Mouse (Mus musculus): ENCODE measurements around the gene Commd1. TPM values are rescaled to one million over a fixed set of nuclear protein-coding genes. Genes with fewer than 3 reads are reported as not detected.

Commd1 gene
- polyA plus RNA-seq, 1 experiment from 2014 or later, result 294 TPM

DNA sequence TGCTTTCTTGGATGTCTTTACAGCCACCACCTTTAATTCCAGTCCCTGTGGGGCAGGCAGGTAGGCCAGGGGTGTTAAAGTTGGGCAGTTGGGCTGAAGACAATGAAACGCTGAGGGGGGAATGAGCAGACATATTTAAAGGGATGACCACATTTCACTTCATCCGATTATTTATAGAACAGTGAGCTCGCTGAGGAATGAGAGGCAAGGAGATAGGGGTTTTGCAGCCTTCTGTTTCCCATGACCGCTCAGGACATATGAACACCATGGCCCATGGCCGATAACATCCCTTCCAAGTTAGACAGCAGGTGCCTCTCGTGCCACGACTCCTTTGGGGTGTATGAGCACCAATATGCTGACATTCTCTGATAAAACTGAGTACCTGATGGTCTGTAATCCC lies 70.4 kb downstream of the Commd1 start:
- no peak for TF ChIP-seq CTCF (IDR thresholded peaks at IDR 0.05; ENCODE audit: low read depth)
- 94% methylated on average over 7 of the region's 7 CpGs for WGBS
- H3K9ac ChIP-seq (ENCODE audit: low read depth, low read length), result no peak overlapping the region
- no peak overlapping the region for H3K4me2 ChIP-seq (replicated peaks; ENCODE audit: low read depth)
- no peaks in the 10 kb centered on the region for H3K9me3 ChIP-seq (ENCODE audit: control insufficient read depth)
- H3K27me3 ChIP-seq (replicated peaks; ENCODE audit: control insufficient read depth, insufficient read depth, low read length), result no peaks in the 10 kb centered on the region
- no peak for ATAC-seq
- no peak overlapping the region for H3K4me3 ChIP-seq (ENCODE audit: low read depth, low read length)
- H3K27ac ChIP-seq (ENCODE audit: low read depth, low read length), result no peak overlapping the region
- H3K36me3 ChIP-seq (ENCODE audit: control insufficient read depth, insufficient read depth), result no peaks in the 10 kb centered on the region
- no peaks in the 10 kb centered on the region for H3K4me1 ChIP-seq (replicated peaks; ENCODE audit: control insufficient read depth, insufficient read depth, low read length)

GRCm38 (mm10) chr11:22906453-22906865 lies 75.7 kb downstream of the Commd1 start:
- H3K27ac ChIP-seq (ENCODE audit: low read depth, low read length), result 0 out of 2 replicates have a peak overlapping the region, but pooled peaks have one; percentile 16
- no peaks in the 10 kb centered on the region for H3K27me3 ChIP-seq (replicated peaks; ENCODE audit: control insufficient read depth, insufficient read depth, low read length)
- no peak overlapping the region for H3K4me3 ChIP-seq (ENCODE audit: low read depth, low read length)
- peak; percentile 72 for ATAC-seq
- no peak for TF ChIP-seq CTCF (IDR thresholded peaks at IDR 0.05; ENCODE audit: low read depth)
- H3K4me1 ChIP-seq (replicated peaks; ENCODE audit: control insufficient read depth, insufficient read depth, low read length), result no peaks in the 10 kb centered on the region
- H3K36me3 ChIP-seq (ENCODE audit: control insufficient read depth, insufficient read depth), result no peaks in the 10 kb centered on the region
- no peak overlapping the region for H3K4me2 ChIP-seq (replicated peaks; ENCODE audit: low read depth)
- H3K9me3 ChIP-seq (ENCODE audit: control insufficient read depth), result no peaks in the 10 kb centered on the region
- no peak overlapping the region for H3K9ac ChIP-seq (ENCODE audit: low read depth, low read length)

DNA sequence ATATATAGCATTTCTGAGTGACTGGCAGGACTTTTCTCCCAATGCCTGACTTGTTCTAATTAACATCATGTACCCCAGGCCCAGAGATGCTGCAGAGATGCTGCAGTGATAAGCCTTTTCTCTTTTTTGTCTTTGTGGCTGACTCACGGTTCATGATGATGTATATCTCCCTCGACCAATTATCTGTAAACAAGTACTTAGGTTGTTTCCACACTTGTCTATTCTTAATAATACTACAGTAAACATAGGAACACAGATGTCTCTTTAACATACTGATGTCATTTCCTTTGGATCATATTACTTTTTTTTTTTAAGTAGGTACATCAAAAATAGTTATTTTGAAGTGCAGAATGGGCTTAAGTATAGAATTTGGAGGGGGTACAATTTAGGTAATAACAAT lies 79.3 kb downstream of the Commd1 start:
- ATAC-seq, result no peak
- no peak overlapping the region for H3K9ac ChIP-seq (ENCODE audit: low read depth, low read length)
- no peak overlapping the region for H3K27ac ChIP-seq (ENCODE audit: low read depth, low read length)
- H3K4me3 ChIP-seq (ENCODE audit: low read depth, low read length), result no peak overlapping the region
- WGBS, result 50% methylated on average over 2 of the region's 2 CpGs
- no peaks in the 10 kb centered on the region for H3K4me1 ChIP-seq (replicated peaks; ENCODE audit: control insufficient read depth, insufficient read depth, low read length)
- H3K9me3 ChIP-seq (ENCODE audit: control insufficient read depth), result no peaks in the 10 kb centered on the region
- H3K27me3 ChIP-seq (replicated peaks; ENCODE audit: control insufficient read depth, insufficient read depth, low read length), result no peaks in the 10 kb centered on the region
- TF ChIP-seq CTCF (IDR thresholded peaks at IDR 0.05; ENCODE audit: low read depth), result no peak
- H3K4me2 ChIP-seq (replicated peaks; ENCODE audit: low read depth), result no peak overlapping the region
- 0 out of 2 replicates have a peak, but pooled peaks cover 4% of the 10 kb centered on the region for H3K36me3 ChIP-seq (ENCODE audit: control insufficient read depth, insufficient read depth)

- 0 out of 2 replicates have a peak, but pooled peaks cover 6% of the 10 kb centered on the region for H3K36me3 ChIP-seq (ENCODE audit: control insufficient read depth, insufficient read depth)
- no peak for ATAC-seq
- H3K27ac ChIP-seq (ENCODE audit: low read depth, low read length), result no peak overlapping the region
- no peak overlapping the region for H3K4me3 ChIP-seq (ENCODE audit: low read depth, low read length)
- H3K9me3 ChIP-seq (ENCODE audit: control insufficient read depth), result no peaks in the 10 kb centered on the region
- H3K9ac ChIP-seq (ENCODE audit: low read depth, low read length), result no peak overlapping the region
- H3K4me1 ChIP-seq (replicated peaks; ENCODE audit: control insufficient read depth, insufficient read depth, low read length), result no peaks in the 10 kb centered on the region
- TF ChIP-seq CTCF (IDR thresholded peaks at IDR 0.05; ENCODE audit: low read depth), result no peak
- WGBS, result 67% methylated on average over 3 of the region's 3 CpGs
- H3K4me2 ChIP-seq (replicated peaks; ENCODE audit: low read depth), result no peak overlapping the region
- no peaks in the 10 kb centered on the region for H3K27me3 ChIP-seq (replicated peaks; ENCODE audit: control insufficient read depth, insufficient read depth, low read length)
These were observed 82.1 kb downstream of the Commd1 start for GRCm38 (mm10) chr11:22900041-22900440.

- 87% methylated on average over 4 of the region's 4 CpGs for WGBS
- H3K36me3 ChIP-seq (ENCODE audit: control insufficient read depth, insufficient read depth), result 0 out of 2 replicates have a peak, but pooled peaks cover 6% of the 10 kb centered on the region
- no peaks in the 10 kb centered on the region for H3K9me3 ChIP-seq (ENCODE audit: control insufficient read depth)
- no peak overlapping the region for H3K9ac ChIP-seq (ENCODE audit: low read depth, low read length)
- H3K4me3 ChIP-seq (ENCODE audit: low read depth, low read length), result no peak overlapping the region
- no peaks in the 10 kb centered on the region for H3K27me3 ChIP-seq (replicated peaks; ENCODE audit: control insufficient read depth, insufficient read depth, low read length)
- no peaks in the 10 kb centered on the region for H3K4me1 ChIP-seq (replicated peaks; ENCODE audit: control insufficient read depth, insufficient read depth, low read length)
- TF ChIP-seq CTCF (IDR thresholded peaks at IDR 0.05; ENCODE audit: low read depth), result no peak
- H3K27ac ChIP-seq (ENCODE audit: low read depth, low read length), result no peak overlapping the region
- H3K4me2 ChIP-seq (replicated peaks; ENCODE audit: low read depth), result no peak overlapping the region
- no peak for ATAC-seq
These were observed 84.5 kb downstream of the Commd1 start for GRCm38 (mm10) chr11:22897642-22898041.

DNA sequence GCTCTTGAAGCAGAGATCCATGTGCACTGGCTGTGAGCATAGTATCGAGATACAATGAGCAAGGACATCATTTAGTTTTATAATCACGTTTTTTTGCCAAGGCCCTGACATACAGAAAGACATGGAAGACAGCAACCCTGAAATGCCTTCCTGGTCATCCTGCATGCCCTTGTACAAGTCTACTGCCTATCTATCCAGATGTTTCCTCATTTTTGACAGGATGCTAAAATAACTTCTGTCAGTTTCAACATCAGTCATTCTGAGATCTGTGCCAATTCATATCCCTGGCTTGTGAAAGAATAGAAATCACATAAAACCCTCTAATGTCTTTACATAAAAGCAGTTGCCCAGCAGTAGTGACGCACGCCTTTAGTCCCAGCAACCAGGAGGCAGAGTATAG lies 85.1 kb downstream of the Commd1 start:
- no peak overlapping the region for H3K4me3 ChIP-seq (ENCODE audit: low read depth, low read length)
- H3K4me2 ChIP-seq (replicated peaks; ENCODE audit: low read depth), result no peak overlapping the region
- H3K36me3 ChIP-seq (ENCODE audit: control insufficient read depth, insufficient read depth), result 0 out of 2 replicates have a peak, but pooled peaks cover 6% of the 10 kb centered on the region
- no peaks in the 10 kb centered on the region for H3K4me1 ChIP-seq (replicated peaks; ENCODE audit: control insufficient read depth, insufficient read depth, low read length)
- H3K27ac ChIP-seq (ENCODE audit: low read depth, low read length), result no peak overlapping the region
- no peaks in the 10 kb centered on the region for H3K9me3 ChIP-seq (ENCODE audit: control insufficient read depth)
- TF ChIP-seq CTCF (IDR thresholded peaks at IDR 0.05; ENCODE audit: low read depth), result no peak
- no peak for ATAC-seq
- no peaks in the 10 kb centered on the region for H3K27me3 ChIP-seq (replicated peaks; ENCODE audit: control insufficient read depth, insufficient read depth, low read length)
- 88% methylated on average over 4 of the region's 4 CpGs for WGBS
- H3K9ac ChIP-seq (ENCODE audit: low read depth, low read length), result no peak overlapping the region

- H3K36me3 ChIP-seq (ENCODE audit: control insufficient read depth, insufficient read depth), result 0 out of 2 replicates have a peak, but pooled peaks cover 3% of the 10 kb centered on the region
- H3K9me3 ChIP-seq (ENCODE audit: control insufficient read depth), result no peaks in the 10 kb centered on the region
- 0 out of 2 replicates have a peak, but pooled peaks cover 8% of the 10 kb centered on the region for H3K4me1 ChIP-seq (replicated peaks; ENCODE audit: control insufficient read depth, insufficient read depth, low read length)
- H3K27ac ChIP-seq (ENCODE audit: low read depth, low read length), result no peak overlapping the region
- H3K9ac ChIP-seq (ENCODE audit: low read depth, low read length), result no peak overlapping the region
- no peak overlapping the region for H3K4me2 ChIP-seq (replicated peaks; ENCODE audit: low read depth)
- no peak overlapping the region for H3K4me3 ChIP-seq (ENCODE audit: low read depth, low read length)
- no peak for TF ChIP-seq CTCF (IDR thresholded peaks at IDR 0.05; ENCODE audit: low read depth)
- WGBS, result 63% methylated on average over 3 of the region's 3 CpGs
- ATAC-seq, result no peak
- H3K27me3 ChIP-seq (replicated peaks; ENCODE audit: control insufficient read depth, insufficient read depth, low read length), result no peaks in the 10 kb centered on the region
These were observed 89.1 kb downstream of the Commd1 start for GRCm38 (mm10) chr11:22893075-22893474.

Measured in intestine, postnatal 0 days (tissue).